In genomic region chr2:101797166-101797900, GRCm38 (mm10) we compare ENCODE assay signal across 8 mouse cellular contexts.
A peak's percentile ranks its signal among the peaks of the same experiment; 100 is the strongest.
DNase-seq lines count a peak whose midpoint lies in the region; ATAC-seq and TF ChIP-seq lines count a peak whose summit lies in the region.

No protein-coding gene starts in this region.

- TF ChIP-seq POLR2A in brain, embryonic 14.5 days (IDR thresholded peaks at IDR 0.05; ENCODE audit: borderline replicate concordance, extremely low read depth, insufficient read depth, insufficient read length, poor library complexity, severe bottlenecking), result peak; percentile 11; the same call in 1 of the 2 replicates

- ATAC-seq in lung, embryonic 15.5 days (ENCODE audit: borderline replicate concordance, extremely low read depth, low FRiP score, low TSS enrichment), result peak; percentile 69
- ATAC-seq in neutrophil, adult 5-6 weeks (ENCODE audit: extremely low read depth, insufficient number of reproducible peaks, low FRiP score, poor library complexity, severe bottlenecking), result peak; percentile 6; the same call in 1 of the 2 replicates

- intact Hi-C loops in gastrocnemius, adult 2 months (cut with DNase I), result no loop called here

- peak; percentile 39 for DNase-seq in gastrocnemius, adult 2 months
- DNase-seq in gastrocnemius, adult 18-20 months (ENCODE audit: low spot score), result no peak
- DNase-seq in brain, embryonic 14.5 days (ENCODE audit: low read depth), result peak; percentile 73
- DNase-seq in heart, adult 8-10 months (ENCODE audit: low spot score), result peak; percentile 30
- DNase-seq in kidney, adult 18-20 months, result peak; percentile 59
- DNase-seq in yolk sac, embryonic 10.5 days (ENCODE audit: low spot score), result peak; percentile 81

- H3K36me3 ChIP-seq in lung, embryonic 15.5 days, result no peaks in the 10 kb centered on the region

- TF ChIP-seq CTCF in gastrocnemius, adult 2 months (IDR thresholded peaks at IDR 0.05), result no peak
- no peak for TF ChIP-seq CTCF in brain, embryonic 14.5 days (IDR thresholded peaks at IDR 0.05; ENCODE audit: borderline replicate concordance, extremely low read depth, insufficient read depth, insufficient read length)

- H3K27me3 ChIP-seq in lung, embryonic 15.5 days, result no peaks in the 10 kb centered on the region

- peak overlapping the region; percentile 79 for H3K4me3 ChIP-seq in gastrocnemius, adult 2 months
- H3K4me3 ChIP-seq in lung, embryonic 15.5 days, result peak overlapping the region; percentile 64

- H3K9me3 ChIP-seq in lung, embryonic 15.5 days, result no peaks in the 10 kb centered on the region

- peak overlapping the region; percentile 62 for H3K27ac ChIP-seq in gastrocnemius, adult 2 months
- peak overlapping the region; percentile 89 for H3K27ac ChIP-seq in lung, embryonic 15.5 days

- H3K4me1 ChIP-seq in lung, embryonic 15.5 days, result peaks cover 40% of the 10 kb centered on the region

- under 1% methylated on average over 49 of the region's 49 CpGs for whole genome bisulfite sequencing in lung, embryonic 15.5 days

- H3K9ac ChIP-seq in lung, embryonic 15.5 days, result peak overlapping the region; percentile 72

- H3K4me2 ChIP-seq in lung, embryonic 15.5 days, result peak overlapping the region; percentile 85
